Mouse (Mus musculus): ENCODE results near the gene Camk1d. TPM values are rescaled to one million over a fixed set of nuclear protein-coding genes. Genes with fewer than 3 reads are reported as not detected.

The Camk1d gene
- polyA plus RNA-seq, 1 experiment, result 1.6 TPM

GRCm38 (mm10) chr2:5458671-5459235, 255.6 kb downstream of the Camk1d start:
- H3K36me3 ChIP-seq (ENCODE audit: control insufficient read depth, insufficient read depth), result no peaks in the 10 kb centered on the region
- H3K27me3 ChIP-seq (ENCODE audit: control insufficient read depth, insufficient read depth, insufficient read length), result no peaks in the 10 kb centered on the region
- H3K79me3 ChIP-seq (ENCODE audit: low read depth), result no peaks in the 10 kb centered on the region
- no peak overlapping the region for H3K4me3 ChIP-seq (ENCODE audit: insufficient read depth, poor library complexity, severe bottlenecking)
- TF ChIP-seq CTCF (IDR thresholded peaks at IDR 0.05; ENCODE audit: control insufficient read depth, insufficient read depth, insufficient read length) (no peak), CEBPB (IDR thresholded peaks at IDR 0.05; ENCODE audit: low read depth) (no peak), MYOG (IDR thresholded peaks at IDR 0.05; ENCODE audit: control insufficient read depth, extremely low read depth, insufficient read length) (no peak), MAX (IDR thresholded peaks at IDR 0.05) (no peak)
- no peaks in the 10 kb centered on the region for H3K79me2 ChIP-seq (ENCODE audit: control insufficient read depth, insufficient read depth)
- no peak overlapping the region for H3ac ChIP-seq (ENCODE audit: control insufficient read depth, insufficient read length, low read depth)

- Histone ChIP-seq H3K79me3 (ENCODE audit: low read depth) (no peaks in the 10 kb centered on the region), H3ac (ENCODE audit: control insufficient read depth, insufficient read length, low read depth) (no peak overlapping the region), H3K4me3 (ENCODE audit: insufficient read depth, poor library complexity, severe bottlenecking) (no peak overlapping the region), H3K27me3 (ENCODE audit: control insufficient read depth, insufficient read depth, insufficient read length) (no peaks in the 10 kb centered on the region), H3K36me3 (ENCODE audit: control insufficient read depth, insufficient read depth) (no peaks in the 10 kb centered on the region), H3K79me2 (ENCODE audit: control insufficient read depth, insufficient read depth) (no peaks in the 10 kb centered on the region)
- no peak for TF ChIP-seq CTCF (IDR thresholded peaks at IDR 0.05; ENCODE audit: control insufficient read depth, insufficient read depth, insufficient read length)
- TF ChIP-seq MYOG (IDR thresholded peaks at IDR 0.05; ENCODE audit: control insufficient read depth, extremely low read depth, insufficient read length), result no peak
- TF ChIP-seq MAX (IDR thresholded peaks at IDR 0.05), result no peak
- TF ChIP-seq MYOD1 (IDR thresholded peaks at IDR 0.05; ENCODE audit: control insufficient read depth, insufficient read length, low read depth), result no peak
- TF ChIP-seq CEBPB (IDR thresholded peaks at IDR 0.05; ENCODE audit: low read depth), result no peak
- no peak for TF ChIP-seq USF1 (IDR thresholded peaks at IDR 0.05; ENCODE audit: low read depth)
- TF ChIP-seq FOSL1 (IDR thresholded peaks at IDR 0.05; ENCODE audit: insufficient read depth, low read length, poor library complexity, severe bottlenecking), result no peak
These were observed 256.2 kb downstream of the Camk1d start for GRCm38 (mm10) chr2:5458075-5458494.

- no peaks in the 10 kb centered on the region for H3K79me3 ChIP-seq (ENCODE audit: low read depth)
- no peak for TF ChIP-seq FOSL1 (IDR thresholded peaks at IDR 0.05; ENCODE audit: insufficient read depth, low read length, poor library complexity, severe bottlenecking)
- no peak for TF ChIP-seq MYOG (IDR thresholded peaks at IDR 0.05; ENCODE audit: control insufficient read depth, extremely low read depth, insufficient read length)
- no peak for TF ChIP-seq MAX (IDR thresholded peaks at IDR 0.05)
- no peak for TF ChIP-seq CTCF (IDR thresholded peaks at IDR 0.05; ENCODE audit: control insufficient read depth, insufficient read depth, insufficient read length)
- no peak for TF ChIP-seq USF1 (IDR thresholded peaks at IDR 0.05; ENCODE audit: low read depth)
- no peak for TF ChIP-seq MYOD1 (IDR thresholded peaks at IDR 0.05; ENCODE audit: control insufficient read depth, insufficient read length, low read depth)
- TF ChIP-seq CEBPB (IDR thresholded peaks at IDR 0.05; ENCODE audit: low read depth), result no peak
- H3K27me3 ChIP-seq (ENCODE audit: control insufficient read depth, insufficient read depth, insufficient read length), result no peaks in the 10 kb centered on the region
These were observed 258.2 kb downstream of the Camk1d start for GRCm38 (mm10) chr2:5456108-5456507.

DNA sequence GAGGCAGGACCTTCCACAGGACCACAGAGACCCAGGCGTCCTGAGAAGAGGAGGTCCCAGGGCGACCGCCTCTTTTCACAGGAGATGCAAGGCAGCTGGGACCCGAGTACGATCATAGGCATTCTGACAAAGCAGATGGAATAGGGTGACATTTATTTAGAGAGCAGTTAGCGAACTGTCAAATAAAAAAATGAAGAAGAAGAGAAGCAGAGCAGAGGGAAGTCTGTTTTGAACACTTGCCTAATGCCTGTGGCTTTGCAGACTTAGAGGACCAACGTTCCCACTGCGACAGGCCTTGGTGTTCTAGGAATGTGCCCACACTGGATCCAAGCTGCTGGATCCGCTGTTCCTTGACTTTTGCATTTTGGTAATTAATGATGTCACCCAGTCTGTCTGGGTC, 259.5 kb downstream of the Camk1d start:
- no peaks in the 10 kb centered on the region for H3K79me3 ChIP-seq (ENCODE audit: low read depth)
- H3K36me3 ChIP-seq (ENCODE audit: control insufficient read depth, insufficient read depth), result no peaks in the 10 kb centered on the region
- H3K4me3 ChIP-seq (ENCODE audit: insufficient read depth, poor library complexity, severe bottlenecking), result no peak overlapping the region
- no peaks in the 10 kb centered on the region for H3K27me3 ChIP-seq (ENCODE audit: control insufficient read depth, insufficient read depth, insufficient read length)
- H3ac ChIP-seq (ENCODE audit: control insufficient read depth, insufficient read length, low read depth), result no peak overlapping the region
- H3K79me2 ChIP-seq (ENCODE audit: control insufficient read depth, insufficient read depth), result no peaks in the 10 kb centered on the region
- TF ChIP-seq CEBPB (IDR thresholded peaks at IDR 0.05; ENCODE audit: low read depth) (no peak), FOSL1 (IDR thresholded peaks at IDR 0.05; ENCODE audit: insufficient read depth, low read length, poor library complexity, severe bottlenecking) (no peak), MYOG (IDR thresholded peaks at IDR 0.05; ENCODE audit: control insufficient read depth, extremely low read depth, insufficient read length) (no peak), MYOD1 (IDR thresholded peaks at IDR 0.05; ENCODE audit: control insufficient read depth, insufficient read length, low read depth) (no peak), USF1 (IDR thresholded peaks at IDR 0.05; ENCODE audit: low read depth) (no peak), MAX (IDR thresholded peaks at IDR 0.05) (no peak), CTCF (IDR thresholded peaks at IDR 0.05; ENCODE audit: control insufficient read depth, insufficient read depth, insufficient read length) (no peak)

More at GRCm38 (mm10) chr2:5456108-5456507, 258.2 kb downstream of the Camk1d start:
- no peak overlapping the region for H3K4me3 ChIP-seq (ENCODE audit: insufficient read depth, poor library complexity, severe bottlenecking)
- H3ac ChIP-seq (ENCODE audit: control insufficient read depth, insufficient read length, low read depth), result no peak overlapping the region
- H3K79me2 ChIP-seq (ENCODE audit: control insufficient read depth, insufficient read depth), result no peaks in the 10 kb centered on the region
- H3K36me3 ChIP-seq (ENCODE audit: control insufficient read depth, insufficient read depth), result no peaks in the 10 kb centered on the region

- Histone ChIP-seq H3K36me3 (ENCODE audit: control insufficient read depth, insufficient read depth) (no peaks in the 10 kb centered on the region), H3K27me3 (ENCODE audit: control insufficient read depth, insufficient read depth, insufficient read length) (no peaks in the 10 kb centered on the region), H3K4me3 (ENCODE audit: insufficient read depth, poor library complexity, severe bottlenecking) (no peak overlapping the region), H3ac (ENCODE audit: control insufficient read depth, insufficient read length, low read depth) (no peak overlapping the region), H3K79me3 (ENCODE audit: low read depth) (no peaks in the 10 kb centered on the region), H3K79me2 (ENCODE audit: control insufficient read depth, insufficient read depth) (no peaks in the 10 kb centered on the region)
- TF ChIP-seq CTCF (IDR thresholded peaks at IDR 0.05; ENCODE audit: control insufficient read depth, insufficient read depth, insufficient read length), result no peak
- no peak for TF ChIP-seq MYOG (IDR thresholded peaks at IDR 0.05; ENCODE audit: control insufficient read depth, extremely low read depth, insufficient read length)
- no peak for TF ChIP-seq MYOD1 (IDR thresholded peaks at IDR 0.05; ENCODE audit: control insufficient read depth, insufficient read length, low read depth)
- TF ChIP-seq USF1 (IDR thresholded peaks at IDR 0.05; ENCODE audit: low read depth), result no peak
- no peak for TF ChIP-seq FOSL1 (IDR thresholded peaks at IDR 0.05; ENCODE audit: insufficient read depth, low read length, poor library complexity, severe bottlenecking)
- TF ChIP-seq MAX (IDR thresholded peaks at IDR 0.05), result no peak
- TF ChIP-seq CEBPB (IDR thresholded peaks at IDR 0.05; ENCODE audit: low read depth), result no peak
These were observed 262.7 kb downstream of the Camk1d start for GRCm38 (mm10) chr2:5451654-5452053.

DNA sequence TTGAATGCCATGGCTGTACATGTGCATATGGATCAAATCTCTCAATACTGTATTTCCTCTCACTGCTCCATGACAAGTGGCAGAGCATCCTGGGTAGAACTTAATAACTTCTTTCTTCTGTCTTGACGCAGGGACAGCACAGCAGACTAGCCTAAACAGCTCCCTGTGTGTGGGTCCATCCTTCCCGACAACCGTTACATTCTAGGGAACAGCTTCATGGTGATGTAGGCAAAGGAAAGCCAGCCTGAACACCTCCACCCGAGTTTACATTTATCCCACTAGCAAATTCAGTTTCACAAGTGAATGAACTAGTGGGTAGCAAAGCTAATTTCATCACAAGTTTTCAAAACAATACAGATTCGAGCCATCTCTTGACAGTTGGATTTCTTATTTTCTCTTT, 269.0 kb downstream of the Camk1d start:
- Histone ChIP-seq H3K36me3 (ENCODE audit: control insufficient read depth, insufficient read depth) (no peaks in the 10 kb centered on the region), H3K27me3 (ENCODE audit: control insufficient read depth, insufficient read depth, insufficient read length) (no peaks in the 10 kb centered on the region), H3K4me3 (ENCODE audit: insufficient read depth, poor library complexity, severe bottlenecking) (no peak overlapping the region), H3K79me3 (ENCODE audit: low read depth) (no peaks in the 10 kb centered on the region), H3K79me2 (ENCODE audit: control insufficient read depth, insufficient read depth) (no peaks in the 10 kb centered on the region), H3ac (ENCODE audit: control insufficient read depth, insufficient read length, low read depth) (no peak overlapping the region)
- TF ChIP-seq CEBPB (IDR thresholded peaks at IDR 0.05; ENCODE audit: low read depth) (no peak), USF1 (IDR thresholded peaks at IDR 0.05; ENCODE audit: low read depth) (no peak), MAX (IDR thresholded peaks at IDR 0.05) (no peak), FOSL1 (IDR thresholded peaks at IDR 0.05; ENCODE audit: insufficient read depth, low read length, poor library complexity, severe bottlenecking) (no peak), MYOG (IDR thresholded peaks at IDR 0.05; ENCODE audit: control insufficient read depth, extremely low read depth, insufficient read length) (no peak), MYOD1 (IDR thresholded peaks at IDR 0.05; ENCODE audit: control insufficient read depth, insufficient read length, low read depth) (no peak)
